Mouse (Mus musculus) heart, adult 18-20 months (tissue): ENCODE results near the gene Glo1. TPM values are rescaled to one million over a fixed set of nuclear protein-coding genes. Genes with fewer than 3 reads are reported as not detected.
A peak's percentile ranks its signal among the peaks of the same experiment; 100 is the strongest.

Source experiments
- DNase-seq, 2 experiments: peaks; one replicate each; pipeline ENCODE4 v3.0.0; 2021 to 2022; ENCODE audit warnings: mixed read lengths in 1 of 2
- total RNA-seq, 2 experiments: library from RNA; stranded (reverse); gene quantifications; 2 replicates each; pipeline ENCODE4 v1.2.3; 2021

Gene Glo1
- total RNA-seq, 2 experiments from 2014 or later: 164 to 166 TPM

- DNase-seq: peak; percentile 100
Observed at GRCm38 (mm10) chr17:30612075-30612859, 14.4 kb downstream of the Glo1 start.

GRCm38 (mm10) chr17:30611221-30612074, 15.2 kb downstream of the Glo1 start:
- DNase-seq: no peak

- DNase-seq: no peak
Observed at GRCm38 (mm10) chr17:30610739-30611138, 15.9 kb downstream of the Glo1 start.

GRCm38 (mm10) chr17:30609980-30610307, 16.7 kb downstream of the Glo1 start:
- no peak for DNase-seq

GRCm38 (mm10) chr17:30609305-30609979, 17.2 kb downstream of the Glo1 start:
- peak in 1 of 2 experiments; percentile 22 for DNase-seq

GRCm38 (mm10) chr17:30607909-30608495, 18.7 kb downstream of the Glo1 start:
- DNase-seq: no peak

GRCm38 (mm10) chr17:30607330-30607729, 19.3 kb downstream of the Glo1 start:
- no peak for DNase-seq

- peak in 1 of 2 experiments; percentile 20 for DNase-seq
Observed at GRCm38 (mm10) chr17:30606634-30607081, 20.0 kb downstream of the Glo1 start.

GRCm38 (mm10) chr17:30606206-30606605, 20.5 kb downstream of the Glo1 start:
- DNase-seq: no peak

GRCm38 (mm10) chr17:30605001-30605400, 21.7 kb downstream of the Glo1 start:
- DNase-seq: no peak

GRCm38 (mm10) chr17:30604296-30604695, 22.4 kb downstream of the Glo1 start:
- DNase-seq: no peak

GRCm38 (mm10) chr17:30602175-30602574, 24.5 kb downstream of the Glo1 start:
- DNase-seq: no peak

- no peak for DNase-seq
Observed at GRCm38 (mm10) chr17:30598300-30598699, 28.4 kb downstream of the Glo1 start.

GRCm38 (mm10) chr17:30597786-30598185, 28.9 kb downstream of the Glo1 start:
- DNase-seq: no peak

GRCm38 (mm10) chr17:30594846-30595245, 31.8 kb downstream of the Glo1 start:
- DNase-seq: no peak

GRCm38 (mm10) chr17:30594407-30594806, 32.3 kb downstream of the Glo1 start:
- no peak for DNase-seq

- DNase-seq: peak; percentile 51 to 78
Observed at GRCm38 (mm10) chr17:30590417-30591198, 36.1 kb downstream of the Glo1 start.

GRCm38 (mm10) chr17:30583258-30584001, 43.2 kb downstream of the Glo1 start:
- no peak for DNase-seq

- no peak for DNase-seq
Observed at GRCm38 (mm10) chr17:30582313-30582712, 44.4 kb downstream of the Glo1 start.

GRCm38 (mm10) chr17:30581201-30581600, 45.5 kb downstream of the Glo1 start:
- no peak for DNase-seq

GRCm38 (mm10) chr17:30580781-30581180, 45.9 kb downstream of the Glo1 start:
- no peak for DNase-seq
